Mouse (Mus musculus): ENCODE measurements around the gene Cd46.

The Cd46 gene

GRCm38 (mm10) chr1:195018089-195018999, 73.7 kb downstream of the Cd46 start:
- no peak for DNase-seq (ENCODE audit: low spot score)

- no peak for DNase-seq (ENCODE audit: low spot score)
Measured at GRCm38 (mm10) chr1:195017626-195018025, 74.4 kb downstream of the Cd46 start.

GRCm38 (mm10) chr1:195016811-195017501, 75.1 kb downstream of the Cd46 start:
- no peak for DNase-seq (ENCODE audit: low spot score)

- DNase-seq (ENCODE audit: low spot score) = no peak
Measured at GRCm38 (mm10) chr1:195015281-195015680, 76.8 kb downstream of the Cd46 start.

GRCm38 (mm10) chr1:195014201-195014885, 77.7 kb downstream of the Cd46 start:
- DNase-seq (ENCODE audit: low spot score) = no peak

GRCm38 (mm10) chr1:195012531-195012930, 79.5 kb downstream of the Cd46 start:
- no peak for DNase-seq (ENCODE audit: low spot score)

- DNase-seq (ENCODE audit: low spot score) = no peak
Measured at GRCm38 (mm10) chr1:195006267-195006666, 85.8 kb downstream of the Cd46 start.

GRCm38 (mm10) chr1:195004194-195004593, 87.9 kb downstream of the Cd46 start:
- DNase-seq (ENCODE audit: low spot score) = no peak

GRCm38 (mm10) chr1:195003328-195003727, 88.7 kb downstream of the Cd46 start:
- no peak for DNase-seq (ENCODE audit: low spot score)

GRCm38 (mm10) chr1:194998396-194998795, 93.7 kb downstream of the Cd46 start:
- DNase-seq (ENCODE audit: low spot score) = no peak

GRCm38 (mm10) chr1:194995196-194995595, 96.9 kb downstream of the Cd46 start:
- peak; percentile 39 for DNase-seq (ENCODE audit: low spot score)

GRCm38 (mm10) chr1:194994262-194994661, 97.8 kb downstream of the Cd46 start:
- no peak for DNase-seq (ENCODE audit: low spot score)

GRCm38 (mm10) chr1:194993409-194993988, 98.5 kb downstream of the Cd46 start:
- DNase-seq (ENCODE audit: low spot score) = no peak

GRCm38 (mm10) chr1:194992589-194993317, 99.3 kb downstream of the Cd46 start:
- no peak for DNase-seq (ENCODE audit: low spot score)

GRCm38 (mm10) chr1:194991654-194992053, 100.4 kb downstream of the Cd46 start:
- DNase-seq (ENCODE audit: low spot score) = no peak

- no peak for DNase-seq (ENCODE audit: low spot score)
Measured at GRCm38 (mm10) chr1:194990976-194991375, 101.1 kb downstream of the Cd46 start.

GRCm38 (mm10) chr1:194989024-194989423, 103.0 kb downstream of the Cd46 start:
- DNase-seq (ENCODE audit: low spot score) = no peak

Measured in T-cell, adult 2 months (primary cell).